Mouse (Mus musculus) CD4-positive, CD25-positive, alpha-beta regulatory T cell, adult 9 weeks (primary cell): ENCODE results near the gene 1700056E22Rik. TPM values are rescaled to one million over a fixed set of nuclear protein-coding genes. Genes with fewer than 3 reads are reported as not detected.

Source experiments
- polyA plus RNA-seq: library from polyadenylated mRNA; unstranded; fragments of 100-300 nt; shearing (Covaris generic); gene quantifications from one replicate; pipeline ENCODE4 v1.2.1, GENCODE M21; 2017

Gene 1700056E22Rik
- polyA plus RNA-seq: 1.2 TPM

GRCm38 (mm10) chr1:184034011-184034557, at the start of gene 1700056E22Rik:
Gene 1700056E22Rik (minus strand): TSS chr1:184034301.

GRCm38 (mm10) chr1:184013106-184013505, 21.0 kb downstream of the 1700056E22Rik start, which contains the start of gene Dusp10:
Gene Dusp10 (plus strand): TSS chr1:184013302.

Other genes starting within 250 kb of the 1700056E22Rik start
- 39.7 TPM for gene Dusp10, start 21.0 kb downstream of the 1700056E22Rik start, polyA plus RNA-seq